Mouse (Mus musculus) cortical plate, adult 2 months (tissue): ENCODE data around the gene Sgtb.

Experiments
- CTCF ChIP-seq: fragments of 200-500 bp; IDR thresholded peaks from 2 replicates; pipeline ENCODE4 v1.5.1; 2011; ENCODE audit warnings: mild to moderate bottlenecking, control low read depth, low read length; ENCODE audit not compliant: insufficient read depth; ENCODE audit errors: extremely low read depth
- POLR2A ChIP-seq: fragments of 200-500 bp; IDR thresholded peaks from 2 replicates; pipeline ENCODE4 v1.6.1; 2011; ENCODE audit warnings: mild to moderate bottlenecking, low read length, control low read depth; ENCODE audit not compliant: insufficient read depth; ENCODE audit errors: extremely low read depth

- peak; percentile 26; the same call in 1 of the 2 replicates for TF ChIP-seq POLR2A
- TF ChIP-seq CTCF: no peak
Measured at GRCm38 (mm10) chr13:104112266-104112900, 2.8 kb downstream of the Sgtb start.
